Mouse (Mus musculus) megakaryocyte, embryonic 14.5 days (primary cell): ENCODE results near the gene Cd209f.
"Not testable (repeated sequence)": the region's sequence is repeated elsewhere in the genome, so short reads cannot be mapped to it uniquely, and the experiment has no call there.

ENCODE experiments used
- FLI1 ChIP-seq: IDR thresholded peaks from 2 replicates; pipeline ENCODE4 v1.6.1; 2012; ENCODE audit warnings: low read length, inconsistent platforms, mixed read lengths
- GATA1 ChIP-seq: IDR thresholded peaks from 3 replicates; pipeline ENCODE4 v1.6.1; 2012; ENCODE audit warnings: mixed read lengths, low read length, inconsistent platforms, borderline replicate concordance

GRCm38 (mm10) chr8:4087180-4087722 lies 18.4 kb downstream of the Cd209f start:
- not testable (repeated sequence) for TF ChIP-seq GATA1, FLI1
